Mouse (Mus musculus) testis, adult 2 months (tissue): ENCODE measurements around the gene Ppp2r5e.

Experiments used
- CTCF ChIP-seq: fragments of 200-500 bp; IDR thresholded peaks from 2 replicates; pipeline ENCODE4 v1.5.1; 2012; ENCODE audit warnings: low read depth, mild to moderate bottlenecking, inconsistent platforms, low read length, moderate library complexity; ENCODE audit not compliant: control insufficient read depth, insufficient read depth, insufficient replicate concordance
- POLR2A ChIP-seq: fragments of 200-500 bp; IDR thresholded peaks from 2 replicates; pipeline ENCODE4 v1.6.1; 2012; ENCODE audit warnings: low read depth, mild to moderate bottlenecking, inconsistent platforms, low read length, moderate library complexity; ENCODE audit not compliant: control insufficient read depth

DNA sequence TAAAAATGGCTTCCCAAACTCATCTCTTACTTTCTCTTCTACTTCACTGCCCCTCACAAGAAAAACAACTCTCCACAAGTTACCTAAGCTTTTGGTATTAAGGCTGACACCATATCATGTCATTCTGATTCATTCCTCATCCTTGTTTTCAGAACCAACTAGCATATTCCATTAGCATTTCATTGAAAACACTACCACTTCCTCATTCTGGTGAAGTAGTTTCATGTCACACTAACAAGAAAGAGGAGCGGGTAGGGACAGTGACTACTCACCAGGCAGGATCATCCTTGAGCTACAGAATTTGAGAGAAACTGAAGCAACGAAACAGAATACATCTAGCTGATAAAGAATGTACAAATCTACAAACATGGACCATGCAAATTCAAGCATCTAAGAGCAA lies 84.5 kb downstream of the Ppp2r5e start:
- no peak for TF ChIP-seq POLR2A
- no peak for TF ChIP-seq CTCF
